Mouse (Mus musculus) Muller cell, postnatal 12 days (primary cell): ENCODE measurements around the gene Timm9.
"Not testable (repeated sequence)": the region's sequence is repeated elsewhere in the genome, so short reads cannot be mapped to it uniquely, and the experiment has no call there.

Source experiments
- DNase-seq: peaks from one replicate; pipeline ENCODE4 v3.0.0-alpha.2; 2015; ENCODE audit errors: inconsistent ontology term

The Timm9 gene

DNA sequence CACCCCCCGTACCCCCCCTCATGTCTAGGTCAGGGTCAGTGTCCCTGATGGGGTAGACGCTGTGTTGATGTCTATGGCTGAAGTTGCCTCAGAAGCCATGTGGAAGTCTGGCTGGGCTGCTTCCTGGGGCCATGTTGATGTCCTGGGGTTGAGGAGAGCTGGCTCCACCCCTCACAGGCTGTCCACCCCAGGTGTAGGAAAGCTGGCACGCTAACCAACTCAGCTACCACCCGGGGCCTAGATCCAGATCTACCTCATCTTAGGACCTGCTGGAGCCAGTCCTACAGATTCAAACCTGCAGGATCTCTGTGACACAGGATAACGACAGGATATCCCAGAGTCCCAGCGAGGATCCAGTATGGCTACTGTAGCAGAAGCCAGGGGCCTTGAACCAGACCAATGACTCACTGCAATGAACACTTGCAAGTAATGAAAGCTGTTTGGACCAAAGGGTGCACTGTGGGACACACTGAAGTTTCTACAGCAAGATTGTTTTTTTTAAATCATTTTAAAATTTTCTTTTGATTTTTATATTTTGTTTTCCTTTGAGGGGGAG lies 29.2 kb downstream of the Timm9 start:
- DNase-seq: no peak

GRCm38 (mm10) chr12:71104275-71104674 lies 32.2 kb downstream of the Timm9 start:
- not testable (repeated sequence) for DNase-seq

GRCm38 (mm10) chr12:71086331-71086730 lies 50.2 kb downstream of the Timm9 start:
- DNase-seq: no peak
